Mouse (Mus musculus) brain, adult 2 months (tissue): ENCODE data around the gene Slc16a4.
"Not testable (repeated sequence)": the region's sequence is repeated elsewhere in the genome, so short reads cannot be mapped to it uniquely, and the experiment has no call there.

ENCODE experiments used
- DNase-seq: peaks from one replicate; pipeline ENCODE4 v3.0.0; 2011; ENCODE audit warnings: low read depth, low spot score

The Slc16a4 gene

GRCm38 (mm10) chr3:107295672-107296360 is 4.8 kb downstream of the Slc16a4 start:
- DNase-seq = no peak

DNA sequence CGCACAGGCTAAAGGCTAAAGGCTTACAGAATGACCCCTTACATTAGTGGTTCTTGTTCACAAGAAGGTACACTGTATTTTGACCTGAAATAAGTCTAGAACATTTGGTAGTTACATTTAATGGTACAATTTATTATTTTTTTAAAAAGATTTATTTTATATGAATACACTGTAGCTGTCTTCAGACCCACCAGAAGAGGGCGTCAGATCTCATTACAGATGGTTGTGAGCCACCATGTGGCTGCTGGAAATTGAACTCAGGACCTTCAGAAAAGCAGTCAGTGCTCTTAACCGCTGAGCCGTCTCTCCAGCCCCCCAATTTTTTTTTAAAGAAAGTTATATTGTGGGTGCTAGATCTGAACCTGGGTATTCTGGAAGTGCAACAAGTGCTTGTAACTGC is 5.9 kb downstream of the Slc16a4 start:
- not testable (repeated sequence) for DNase-seq

- no peak for DNase-seq
Measured at GRCm38 (mm10) chr3:107317338-107317737, 26.3 kb downstream of the Slc16a4 start.

- no peak for DNase-seq
Measured at GRCm38 (mm10) chr3:107321141-107321540, 30.1 kb downstream of the Slc16a4 start.

GRCm38 (mm10) chr3:107321776-107322175 is 30.7 kb downstream of the Slc16a4 start:
- no peak for DNase-seq

DNA sequence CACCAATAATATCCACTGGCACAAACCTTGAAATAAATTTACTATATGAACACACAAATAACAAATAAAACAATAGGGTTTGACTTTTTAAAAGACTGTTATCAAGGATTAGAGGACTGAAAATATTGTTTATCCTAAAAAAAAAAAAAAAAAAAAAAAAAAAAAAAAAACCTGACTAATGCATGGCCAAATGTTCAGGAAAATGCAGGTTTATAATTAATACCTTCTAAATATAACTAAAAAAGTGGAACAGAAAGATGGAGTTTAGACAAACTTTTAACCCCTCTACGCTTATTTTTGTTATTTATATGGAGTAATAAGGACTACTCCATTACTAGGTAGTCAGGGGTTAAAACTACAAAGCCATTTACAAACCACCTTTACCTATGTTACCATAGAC is 35.4 kb downstream of the Slc16a4 start:
- no peak for DNase-seq

GRCm38 (mm10) chr3:107330503-107331424 is 39.7 kb downstream of the Slc16a4 start:
- peak; percentile 8 for DNase-seq

DNA sequence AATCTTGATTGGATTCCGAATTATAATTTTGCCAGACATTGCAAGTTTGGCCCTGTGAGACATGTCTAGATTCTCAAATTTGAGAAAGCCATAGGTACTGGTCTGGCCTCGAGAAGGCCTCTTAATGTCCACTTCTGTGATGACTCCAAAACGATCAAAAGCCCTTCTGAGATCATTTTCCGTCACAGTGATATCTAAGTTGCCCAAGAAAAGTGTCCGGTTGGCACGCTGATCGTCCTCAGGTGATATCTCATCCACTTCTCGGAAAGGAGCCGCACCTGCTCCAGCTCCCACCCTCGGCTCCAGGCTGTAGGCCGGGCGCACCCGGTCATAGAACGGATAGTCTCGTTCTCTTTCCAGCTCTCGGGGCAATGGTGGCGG is 40.7 kb downstream of the Slc16a4 start:
- no peak for DNase-seq

- peak; percentile 63 for DNase-seq
Measured at GRCm38 (mm10) chr3:107332127-107332959, 41.3 kb downstream of the Slc16a4 start.

DNA sequence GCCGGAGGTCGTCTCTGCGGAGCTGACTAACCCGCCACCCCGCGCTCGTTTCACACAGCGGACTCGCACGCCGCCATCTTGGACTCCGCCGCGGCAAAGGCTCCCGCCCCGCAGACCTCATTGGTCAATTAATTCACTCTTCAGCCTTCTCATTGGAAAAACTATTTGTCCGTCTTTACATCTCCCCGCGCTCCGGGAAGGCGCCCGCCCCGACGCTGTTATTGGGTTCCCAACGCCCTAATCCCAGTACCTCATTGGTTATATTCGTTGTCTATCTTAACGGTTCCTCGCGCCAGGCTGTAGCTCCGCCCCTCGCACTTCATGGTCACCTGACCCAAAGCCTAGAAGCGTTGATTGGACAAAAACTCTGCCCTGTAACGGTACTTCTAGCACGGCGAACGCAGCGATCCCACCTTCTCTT is 41.9 kb downstream of the Slc16a4 start:
- DNase-seq = peak; percentile 100

DNA sequence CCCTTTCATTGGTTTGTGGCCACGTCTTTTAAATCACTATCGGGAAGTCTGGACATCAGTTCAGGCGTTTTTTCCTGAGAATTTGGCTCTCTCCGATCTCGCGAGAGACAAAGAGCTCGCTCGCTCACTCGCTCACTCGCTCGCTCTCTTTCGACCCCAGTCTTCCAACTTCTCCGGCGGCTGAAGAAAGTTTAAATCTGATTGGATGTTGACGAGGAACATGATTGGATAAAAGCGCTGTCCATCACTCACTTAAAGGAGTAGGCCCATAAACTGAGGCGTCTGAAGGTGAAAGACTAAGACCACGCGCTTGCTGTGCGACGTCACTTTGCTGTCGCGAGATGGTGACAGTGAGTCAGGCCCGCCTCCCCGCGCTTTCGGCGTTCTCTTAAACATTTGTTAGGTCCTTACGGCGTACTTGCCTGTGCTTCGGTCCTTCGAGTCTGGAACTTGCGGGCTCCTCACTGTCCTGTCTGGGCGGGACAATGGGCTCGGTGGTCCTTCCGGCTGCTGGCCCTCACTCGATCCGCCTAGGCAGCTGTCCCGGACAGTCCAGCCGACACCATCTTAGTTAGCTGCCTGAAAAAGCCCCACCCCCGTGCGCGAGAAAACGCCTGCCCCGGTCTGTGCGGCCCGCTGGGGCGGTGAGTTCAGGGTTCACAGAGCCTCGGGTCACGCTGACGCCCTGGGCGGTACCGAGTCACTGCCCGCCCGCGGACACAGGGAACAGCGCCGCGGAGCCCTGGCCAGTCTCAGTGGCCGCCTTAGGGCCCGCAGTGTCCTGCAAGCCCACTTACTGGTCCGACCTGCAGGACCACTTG is 42.6 kb downstream of the Slc16a4 start, which contains the start of gene Rbm15:
Gene Rbm15 (minus strand): TSS at position 293 of the 821 bp plus-strand sequence.
- DNase-seq = peak; percentile 100

GRCm38 (mm10) chr3:107334202-107334934 is 43.3 kb downstream of the Slc16a4 start:
- DNase-seq = peak; percentile 13

GRCm38 (mm10) chr3:107343971-107344370 is 52.9 kb downstream of the Slc16a4 start:
- no peak for DNase-seq

DNA sequence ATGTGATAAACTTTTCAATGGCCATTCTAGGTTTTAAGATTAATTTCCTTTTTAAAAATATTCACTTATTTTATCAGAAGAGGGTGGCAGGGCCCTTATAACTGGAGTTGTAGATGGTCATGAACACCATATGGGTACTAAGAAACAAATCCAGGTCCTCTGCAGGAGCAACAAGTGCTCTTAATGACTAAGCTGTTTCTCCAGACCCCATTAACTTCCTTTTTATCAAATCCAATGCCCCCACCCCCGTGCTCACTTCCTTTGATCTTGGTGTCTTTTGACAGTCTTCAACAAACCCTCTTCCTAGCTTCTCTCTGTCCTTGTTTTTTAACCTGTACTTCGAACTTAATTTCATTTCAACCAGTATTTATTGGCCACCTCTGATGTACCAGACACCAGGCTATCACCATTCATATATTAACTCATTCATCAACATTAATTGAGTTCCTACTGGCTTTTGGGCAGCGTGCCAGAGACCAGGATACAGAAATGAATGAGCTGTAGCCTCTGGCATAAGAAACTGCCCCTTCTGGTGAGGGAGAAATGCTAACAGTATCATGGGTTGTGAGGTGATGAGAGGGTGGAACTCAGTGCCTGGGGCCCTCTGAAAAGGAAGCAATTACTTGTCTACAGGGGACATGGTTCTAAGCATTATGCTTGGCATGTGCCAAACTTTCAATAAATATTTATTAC is 54.1 kb downstream of the Slc16a4 start:
- no peak for DNase-seq

GRCm38 (mm10) chr3:107349006-107349405 is 58.0 kb downstream of the Slc16a4 start:
- DNase-seq = peak; percentile 80

DNA sequence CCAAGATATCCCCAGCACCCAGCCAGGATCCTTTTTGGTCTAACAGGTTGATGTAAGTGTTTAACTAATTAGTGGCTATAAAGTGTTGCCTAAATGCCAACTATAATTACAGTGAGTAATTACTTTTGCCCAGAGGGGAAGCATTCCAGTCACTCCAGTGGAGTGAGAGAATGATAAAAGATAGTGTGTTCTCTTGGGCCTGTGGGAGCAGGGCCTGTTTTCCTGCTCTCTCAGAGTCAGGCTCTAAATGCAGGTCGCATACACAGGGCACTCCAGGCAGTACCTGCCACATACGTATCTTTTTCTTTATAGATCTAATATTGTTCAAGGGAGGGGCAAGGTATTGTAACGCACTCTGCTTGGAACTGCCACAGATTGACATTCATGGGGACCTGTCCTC is 60.7 kb downstream of the Slc16a4 start:
- DNase-seq = no peak

- no peak for DNase-seq
Measured at GRCm38 (mm10) chr3:107355618-107356260, 64.7 kb downstream of the Slc16a4 start.

GRCm38 (mm10) chr3:107356964-107357441 is 66.0 kb downstream of the Slc16a4 start:
- DNase-seq = peak; percentile 93

DNA sequence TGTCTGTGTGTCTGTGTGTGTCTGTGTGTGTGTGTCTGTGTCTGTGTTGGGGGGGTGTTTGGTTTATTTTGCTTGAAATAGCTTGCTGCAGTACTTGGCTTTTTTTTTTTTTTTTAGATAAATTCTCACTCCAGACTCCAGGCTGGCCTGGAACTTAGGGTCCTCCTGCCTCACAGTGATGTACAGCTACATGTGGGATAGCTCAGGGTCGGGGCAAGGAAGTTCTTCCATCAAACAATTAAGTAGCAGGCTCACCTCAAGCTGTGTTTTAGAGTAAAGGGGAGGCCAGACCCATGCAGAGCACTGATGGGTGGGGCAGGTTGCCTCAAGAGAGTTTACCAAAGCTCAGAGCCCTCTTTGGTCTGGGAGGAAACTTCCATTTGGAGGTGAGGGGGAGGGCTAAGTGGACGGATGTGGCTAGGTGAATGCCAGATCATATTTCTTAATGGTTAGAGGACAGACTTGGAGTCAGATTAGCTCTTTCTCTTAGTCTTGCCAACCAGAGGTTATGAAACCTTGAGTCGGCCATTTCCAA is 66.7 kb downstream of the Slc16a4 start:
- no peak for DNase-seq
